Mouse (Mus musculus): ENCODE measurements at regions not wholly inside any gene's neighbourhood (a gene's known extent, or its start where the extent isn't known, plus 50 kb on each side); places are given as distances from the start of the nearest gene placed in this dataset.

DNA sequence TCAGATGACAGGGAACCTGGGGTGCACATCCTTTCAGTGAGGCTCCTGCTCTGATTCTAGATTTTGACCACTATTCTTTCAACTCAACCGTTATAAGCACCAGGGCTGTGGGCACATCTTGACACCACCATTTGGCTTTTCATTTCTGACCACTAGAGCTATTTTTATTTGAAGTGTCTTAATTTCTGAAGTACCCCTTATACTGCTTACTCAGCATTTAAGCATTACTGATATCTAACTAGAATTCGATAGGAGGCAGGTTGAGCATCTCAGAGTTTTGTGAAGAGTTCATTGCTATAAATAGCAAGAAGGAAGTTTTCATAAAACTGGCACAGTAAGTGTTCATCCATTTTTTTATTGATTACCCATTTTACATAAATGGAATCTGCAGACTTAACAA lies 362.4 kb downstream of the Rnf144b start:
- no peak for TF ChIP-seq CTCF (IDR thresholded peaks at IDR 0.05; ENCODE audit: extremely low read depth, insufficient read length, insufficient replicate concordance, low read depth, low read length)
- no peak for TF ChIP-seq POLR2A (IDR thresholded peaks at IDR 0.05; ENCODE audit: low read depth, low read length)

All from small intestine, adult 2 months (tissue).